Mouse (Mus musculus): Measurements from ENCODE around the gene Cyp2c38. TPM values are rescaled to one million over a fixed set of nuclear protein-coding genes. Genes with fewer than 3 reads are reported as not detected.

Cyp2c38 gene
- not detected for polyA plus RNA-seq (2015; fragmentation: Illumina TruSeq; extraction: RNeasy Lipid Tissue Mini Kit (QIAGEN cat#74804); ENCODE audit: low read depth, low replicate concordance)

DNA sequence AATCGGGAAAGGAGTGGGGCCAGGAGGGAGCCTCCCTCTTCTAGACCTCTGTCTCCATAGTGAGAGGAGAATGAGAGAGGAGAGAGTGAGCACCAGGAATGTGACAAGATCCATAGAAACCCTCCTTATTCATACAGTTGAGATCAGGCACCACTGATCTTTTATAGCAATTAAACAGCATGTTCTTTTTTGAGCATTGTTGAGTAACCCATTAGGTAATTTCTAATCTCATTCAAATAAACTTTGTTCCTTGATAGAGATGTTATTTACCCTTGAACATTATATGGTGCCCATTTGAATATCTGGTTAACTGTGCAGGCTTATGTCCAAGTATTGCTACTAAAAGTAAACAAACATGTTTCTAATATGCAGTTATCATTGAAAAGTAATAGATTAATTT, at the start of gene Cyp2c38:
Gene Cyp2c38, minus strand, starts transcription at position 135 of the 400 bp plus-strand sequence.

DNA sequence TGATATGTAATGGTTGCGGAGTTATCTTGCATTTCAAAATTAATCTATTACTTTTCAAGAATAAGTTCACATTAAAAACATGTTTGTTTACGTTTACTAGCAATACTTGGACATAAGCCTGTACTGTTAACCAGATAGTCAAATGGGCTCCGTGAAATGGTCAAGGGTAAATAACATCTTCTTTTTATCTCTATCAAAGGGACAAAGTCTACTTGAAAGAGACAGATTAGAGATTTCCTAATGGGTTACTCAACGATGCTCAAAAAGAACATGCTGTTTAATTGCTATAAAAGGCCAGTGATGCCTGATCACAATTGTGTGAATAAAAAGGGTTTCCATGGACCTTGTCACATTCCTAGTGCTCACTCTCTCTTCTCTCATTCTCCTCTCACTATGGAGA, 47.7 kb upstream of the Cyp2c38 start, which contains the start of gene Cyp2c39:
Gene Cyp2c39, plus strand, starts transcription at position 329 of the 400 bp plus-strand sequence.

Other genes starting within 250 kb of the Cyp2c38 start
- 0.51 TPM for gene Cyp2c29, start 193.7 kb downstream of the Cyp2c38 start, polyA plus RNA-seq (2015; fragmentation: Illumina TruSeq; extraction: RNeasy Lipid Tissue Mini Kit (QIAGEN cat#74804); ENCODE audit: low read depth, low replicate concordance)
- gene Cyp2c39, start 47.8 kb upstream of the Cyp2c38 start, polyA plus RNA-seq (2015; fragmentation: Illumina TruSeq; extraction: RNeasy Lipid Tissue Mini Kit (QIAGEN cat#74804); ENCODE audit: low read depth, low replicate concordance): not detected
- gene Cyp2c67, start 186.0 kb upstream of the Cyp2c38 start, polyA plus RNA-seq (2015; fragmentation: Illumina TruSeq; extraction: RNeasy Lipid Tissue Mini Kit (QIAGEN cat#74804); ENCODE audit: low read depth, low replicate concordance): not detected

Data from brain, adult 10 weeks (tissue).